Mouse (Mus musculus) MEL (cell line): ENCODE results near the gene Morc4.

Source experiments
- CTCF ChIP-seq, 3 experiments: IDR thresholded peaks in 2 of 3; conservative IDR thresholded peaks in 1 of 3; 2 replicates each; pipeline ENCODE4 v1.5.1; 2011 to 2012; ENCODE audit warnings: low read length in 3 of 3, low read depth in 2 of 3, mild to moderate bottlenecking in 2 of 3, improper control_type of control experiment in 1 of 3, inconsistent platforms in 1 of 3, mixed read lengths in 1 of 3, moderate library complexity in 1 of 3; ENCODE audit not compliant: control insufficient read depth in 1 of 3, insufficient read depth in 1 of 3, poor library complexity in 1 of 3, severe bottlenecking in 1 of 3
- ELF1 ChIP-seq: IDR thresholded peaks from 2 replicates; pipeline ENCODE4 v1.6.1; 2014; ENCODE audit warnings: low read depth, mild to moderate bottlenecking, inconsistent platforms, low read length, improper control_type of control experiment, moderate library complexity
- EP300 ChIP-seq, 2 experiments: IDR thresholded peaks; 2 replicates each; pipeline ENCODE4 v1.6.1; 2011; ENCODE audit warnings: improper control_type of control experiment in 2 of 2, low read length in 2 of 2, low read depth in 1 of 2, mild to moderate bottlenecking in 1 of 2
- ETS1 ChIP-seq: IDR thresholded peaks from 2 replicates; pipeline ENCODE4 v1.6.1; 2012; ENCODE audit warnings: low read depth, mild to moderate bottlenecking, inconsistent platforms, low read length, improper control_type of control experiment, moderate library complexity
- GATA1 ChIP-seq: IDR thresholded peaks from 2 replicates; pipeline ENCODE4 v1.6.1; 2011; ENCODE audit warnings: low read depth, low read length, improper control_type of control experiment
- POLR2AphosphoS2 ChIP-seq: IDR thresholded peaks from 2 replicates; pipeline ENCODE4 v1.6.1; 2011; ENCODE audit warnings: low read length, improper control_type of control experiment
- SMC3 ChIP-seq: IDR thresholded peaks from 2 replicates; pipeline ENCODE4 v1.6.1; 2011; ENCODE audit warnings: low read depth, low read length, improper control_type of control experiment
- USF1 ChIP-seq: IDR thresholded peaks from 2 replicates; pipeline ENCODE4 v1.6.1; 2014; ENCODE audit warnings: low read depth, mild to moderate bottlenecking, inconsistent platforms, low read length, improper control_type of control experiment, moderate library complexity

DNA sequence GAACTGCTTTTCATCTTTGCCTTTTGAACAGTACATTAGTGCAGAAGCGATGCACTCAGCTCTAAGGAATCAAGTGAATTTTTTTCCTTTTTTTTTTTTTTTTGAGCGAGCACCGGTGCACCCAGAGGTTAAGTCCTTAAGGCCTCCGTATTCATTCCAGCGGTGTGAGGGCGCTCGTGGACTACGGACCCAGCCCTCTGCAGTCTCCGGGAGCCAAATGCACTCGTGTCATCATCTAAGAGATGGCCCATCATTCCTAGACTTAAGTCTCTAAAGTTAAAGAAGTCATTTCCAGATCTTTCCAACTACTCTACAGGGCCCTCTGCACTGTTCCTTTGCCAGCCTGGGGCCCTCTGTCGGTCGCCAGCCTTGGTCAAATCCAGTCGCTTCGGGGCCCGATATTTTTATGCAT lies 1.2 kb downstream of the Morc4 start:
- TF ChIP-seq CTCF (IDR thresholded peaks at IDR 0.05 in 2 of 3, conservative IDR thresholded peaks at IDR 0.05 in 1 of 3; ENCODE audit: control insufficient read depth in 1 of 3, insufficient read depth in 1 of 3, low read depth in 2 of 3, low read length in 3 of 3, poor library complexity in 1 of 3, severe bottlenecking in 1 of 3) (no peak), USF1 (no peak), GATA1 (no peak), ETS1 (no peak), SMC3 (no peak), EP300 (IDR thresholded peaks at IDR 0.05; ENCODE audit: low read depth in 1 of 2, low read length in 2 of 2) (no peak), ELF1 (no peak), POLR2AphosphoS2 (no peak)
